Mouse (Mus musculus): ENCODE results near the gene Slc35c2. TPM values are rescaled to one million over a fixed set of nuclear protein-coding genes. Genes with fewer than 3 reads are reported as not detected.

The Slc35c2 gene
- total and polyA plus RNA-seq, 2 experiments: 13.5 to 52.1 TPM

GRCm38 (mm10) chr2:165286361-165287201 lies 1.1 kb downstream of the Slc35c2 start:
- H3K4me3 ChIP-seq (ENCODE audit: insufficient read depth, low read depth, low read length): peak overlapping the region; percentile 78
- H3K27me3 ChIP-seq (ENCODE audit: control insufficient read depth, insufficient read depth, low read length): no peaks in the 10 kb centered on the region
- peaks cover 14% of the 10 kb centered on the region; the same call in 1 of the 2 replicates for H3K4me1 ChIP-seq (ENCODE audit: control insufficient read depth, insufficient read depth, low read length)
- H3K79me2 ChIP-seq (ENCODE audit: control insufficient read depth, insufficient read depth, low read length): 0 out of 2 replicates have a peak, but pooled peaks cover 3% of the 10 kb centered on the region
- WGBS: 62% methylated on average over 18 of the region's 18 CpGs
- peak; percentile 5 for DNase-seq (ENCODE audit: extremely low read depth, low read depth, low spot score)
- TF ChIP-seq CTCF (IDR thresholded peaks at IDR 0.05; ENCODE audit: low read depth, low read length) (no peak), POLR2A (IDR thresholded peaks at IDR 0.05; ENCODE audit: extremely low read depth, insufficient read depth, low read length) (no peak)
- H3K9ac ChIP-seq (ENCODE audit: low read depth, low read length): peak overlapping the region; percentile 82; the same call in 1 of the 2 replicates
- no peaks in the 10 kb centered on the region for H3K36me3 ChIP-seq (ENCODE audit: control insufficient read depth, insufficient read depth, low read length)
- H3K27ac ChIP-seq (replicated peaks; ENCODE audit: insufficient read depth, low read depth, low read length): no peak overlapping the region

GRCm38 (mm10) chr2:165285621-165286020 lies 2.0 kb downstream of the Slc35c2 start:
- H3K79me2 ChIP-seq (ENCODE audit: control insufficient read depth, insufficient read depth, low read length): 0 out of 2 replicates have a peak, but pooled peaks cover 3% of the 10 kb centered on the region
- no peaks in the 10 kb centered on the region for H3K36me3 ChIP-seq (ENCODE audit: control insufficient read depth, insufficient read depth, low read length)
- H3K4me1 ChIP-seq (ENCODE audit: control insufficient read depth, insufficient read depth, low read length): peaks cover 14% of the 10 kb centered on the region; the same call in 1 of the 2 replicates
- no peak overlapping the region for H3K9ac ChIP-seq (ENCODE audit: low read depth, low read length)
- no peaks in the 10 kb centered on the region for H3K27me3 ChIP-seq (ENCODE audit: control insufficient read depth, insufficient read depth, low read length)
- no peak overlapping the region for H3K27ac ChIP-seq (replicated peaks; ENCODE audit: insufficient read depth, low read depth, low read length)
- WGBS: 80% methylated on average over 8 of the region's 8 CpGs
- no peak overlapping the region for H3K4me3 ChIP-seq (ENCODE audit: insufficient read depth, low read depth, low read length)
- no peak for DNase-seq (ENCODE audit: extremely low read depth, low read depth, low spot score)
- TF ChIP-seq CTCF (IDR thresholded peaks at IDR 0.05; ENCODE audit: low read depth, low read length) (no peak), POLR2A (IDR thresholded peaks at IDR 0.05; ENCODE audit: extremely low read depth, insufficient read depth, low read length) (no peak)

GRCm38 (mm10) chr2:165285034-165285433 lies 2.6 kb downstream of the Slc35c2 start:
- Histone ChIP-seq H3K4me3 (ENCODE audit: insufficient read depth, low read depth, low read length) (no peak overlapping the region), H3K27me3 (ENCODE audit: control insufficient read depth, insufficient read depth, low read length) (no peaks in the 10 kb centered on the region), H3K36me3 (ENCODE audit: control insufficient read depth, insufficient read depth, low read length) (no peaks in the 10 kb centered on the region), H3K4me1 (ENCODE audit: control insufficient read depth, insufficient read depth, low read length) (peaks cover 14% of the 10 kb centered on the region; the same call in 1 of the 2 replicates), H3K79me2 (ENCODE audit: control insufficient read depth, insufficient read depth, low read length) (0 out of 2 replicates have a peak, but pooled peaks cover 3% of the 10 kb centered on the region), H3K27ac (replicated peaks; ENCODE audit: insufficient read depth, low read depth, low read length) (no peak overlapping the region), H3K9ac (ENCODE audit: low read depth, low read length) (no peak overlapping the region)
- 16% methylated on average over 3 of the region's 3 CpGs for WGBS
- TF ChIP-seq CTCF (IDR thresholded peaks at IDR 0.05; ENCODE audit: low read depth, low read length) (no peak), POLR2A (IDR thresholded peaks at IDR 0.05; ENCODE audit: extremely low read depth, insufficient read depth, low read length) (no peak)
- peak; percentile 68 for DNase-seq (ENCODE audit: extremely low read depth, low read depth, low spot score)

- no peak overlapping the region for H3K27ac ChIP-seq (replicated peaks; ENCODE audit: insufficient read depth, low read depth, low read length)
- no peak overlapping the region for H3K9ac ChIP-seq (ENCODE audit: low read depth, low read length)
- DNase-seq (ENCODE audit: extremely low read depth, low read depth, low spot score): peak; percentile 45
- TF ChIP-seq CTCF (IDR thresholded peaks at IDR 0.05; ENCODE audit: low read depth, low read length) (no peak), POLR2A (IDR thresholded peaks at IDR 0.05; ENCODE audit: extremely low read depth, insufficient read depth, low read length) (no peak)
- no peaks in the 10 kb centered on the region for H3K27me3 ChIP-seq (ENCODE audit: control insufficient read depth, insufficient read depth, low read length)
- H3K79me2 ChIP-seq (ENCODE audit: control insufficient read depth, insufficient read depth, low read length): 0 out of 2 replicates have a peak, but pooled peaks cover 3% of the 10 kb centered on the region
- H3K4me1 ChIP-seq (ENCODE audit: control insufficient read depth, insufficient read depth, low read length): peaks cover 14% of the 10 kb centered on the region; the same call in 1 of the 2 replicates
- WGBS: 52% methylated on average over 7 of the region's 7 CpGs
- H3K4me3 ChIP-seq (ENCODE audit: insufficient read depth, low read depth, low read length): no peak overlapping the region
- H3K36me3 ChIP-seq (ENCODE audit: control insufficient read depth, insufficient read depth, low read length): no peaks in the 10 kb centered on the region
Observed at GRCm38 (mm10) chr2:165284377-165284776, 3.3 kb downstream of the Slc35c2 start.

- Histone ChIP-seq H3K79me2 (ENCODE audit: control insufficient read depth, insufficient read depth, low read length) (0 out of 2 replicates have a peak, but pooled peaks cover 3% of the 10 kb centered on the region), H3K4me3 (ENCODE audit: insufficient read depth, low read depth, low read length) (no peak overlapping the region), H3K27ac (replicated peaks; ENCODE audit: insufficient read depth, low read depth, low read length) (no peak overlapping the region), H3K4me1 (ENCODE audit: control insufficient read depth, insufficient read depth, low read length) (peaks cover 12% of the 10 kb centered on the region; the same call in 1 of the 2 replicates), H3K9ac (ENCODE audit: low read depth, low read length) (no peak overlapping the region), H3K27me3 (ENCODE audit: control insufficient read depth, insufficient read depth, low read length) (no peaks in the 10 kb centered on the region), H3K36me3 (ENCODE audit: control insufficient read depth, insufficient read depth, low read length) (no peaks in the 10 kb centered on the region)
- TF ChIP-seq CTCF (IDR thresholded peaks at IDR 0.05; ENCODE audit: low read depth, low read length) (no peak), POLR2A (IDR thresholded peaks at IDR 0.05; ENCODE audit: extremely low read depth, insufficient read depth, low read length) (no peak)
- DNase-seq (ENCODE audit: extremely low read depth, low read depth, low spot score): peak; percentile 14
- WGBS: 76% methylated on average over 3 of the region's 3 CpGs
Observed at GRCm38 (mm10) chr2:165283644-165284043, 4.0 kb downstream of the Slc35c2 start.

Measured in liver, adult 2 months (tissue).